Mouse (Mus musculus): ENCODE measurements at regions not wholly inside any gene's neighbourhood (a gene's known extent, or its start where the extent isn't known, plus 50 kb on each side); places are given as distances from the start of the nearest gene placed in this dataset.

DNA sequence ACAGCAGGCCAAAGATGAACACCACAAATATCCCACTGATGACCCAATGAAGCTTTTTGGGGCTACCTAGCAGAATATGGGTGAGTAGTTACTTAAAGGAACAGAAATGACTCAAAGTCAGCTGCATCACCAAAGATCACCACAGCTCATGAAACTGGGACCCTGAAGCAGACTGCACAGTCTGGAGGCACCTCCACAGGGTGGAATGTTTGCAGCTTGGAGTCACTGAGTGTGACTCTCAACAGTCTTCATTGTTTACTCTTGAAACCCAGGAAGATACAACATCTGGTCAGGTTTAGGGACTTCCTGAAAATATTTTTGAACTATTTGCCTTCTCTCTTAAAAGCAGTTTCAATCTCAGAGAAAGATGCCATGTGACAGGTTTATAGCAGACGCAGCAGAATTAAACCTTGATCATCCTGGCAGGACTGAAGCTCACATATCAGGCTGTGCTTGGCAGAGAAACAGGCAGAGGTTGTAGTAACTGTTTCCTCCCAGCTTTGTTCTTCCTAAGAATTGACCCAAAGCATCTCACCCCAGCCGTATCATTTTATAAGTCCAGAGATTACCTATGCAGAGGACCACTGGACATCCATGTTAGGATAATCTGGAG is 944.1 kb upstream of the Adgrl4 start:
- DNase-seq (ENCODE audit: extremely low spot score, low read depth, low spot score) = no peak

DNA sequence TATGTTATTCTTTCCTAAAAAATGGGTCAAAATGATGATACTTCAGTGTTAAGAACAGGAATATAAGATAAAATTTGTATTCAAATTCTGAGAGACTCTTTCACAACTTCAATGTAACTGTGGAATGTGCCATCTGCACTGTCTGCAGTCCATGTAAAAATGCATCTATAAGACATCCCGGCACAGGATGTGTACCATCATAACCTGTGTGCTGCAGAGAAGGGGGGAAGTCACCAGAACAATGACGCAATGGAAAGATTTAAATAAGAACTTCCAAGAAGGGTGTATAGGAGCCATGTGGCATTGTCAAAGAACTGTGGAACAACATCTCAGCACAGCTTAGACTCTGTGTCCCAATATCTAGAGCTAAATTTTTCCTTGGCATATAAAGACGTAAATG is 906.7 kb upstream of the Adgrl4 start:
- DNase-seq (ENCODE audit: extremely low spot score, low read depth, low spot score) = no peak

DNA sequence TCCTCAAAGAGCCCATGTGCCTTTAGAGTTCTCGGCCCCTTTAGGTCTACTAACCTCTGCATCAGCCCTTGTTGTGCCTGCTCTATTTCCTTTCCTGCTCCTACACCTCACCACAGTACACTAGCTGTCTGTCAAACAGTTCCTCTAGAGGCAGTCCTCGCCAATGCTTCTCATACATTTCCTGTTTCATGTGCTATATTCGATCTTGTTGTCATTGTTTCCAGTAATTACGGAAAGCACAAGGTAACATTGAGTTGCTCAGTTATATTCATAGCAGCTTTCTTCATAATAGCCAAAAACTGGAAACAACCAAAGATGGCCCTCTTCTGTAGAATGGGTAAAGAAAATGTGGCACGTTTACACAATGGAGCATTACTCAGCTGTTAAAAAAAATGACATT is 894.6 kb upstream of the Adgrl4 start:
- DNase-seq (ENCODE audit: extremely low spot score, low read depth, low spot score) = no peak

DNA sequence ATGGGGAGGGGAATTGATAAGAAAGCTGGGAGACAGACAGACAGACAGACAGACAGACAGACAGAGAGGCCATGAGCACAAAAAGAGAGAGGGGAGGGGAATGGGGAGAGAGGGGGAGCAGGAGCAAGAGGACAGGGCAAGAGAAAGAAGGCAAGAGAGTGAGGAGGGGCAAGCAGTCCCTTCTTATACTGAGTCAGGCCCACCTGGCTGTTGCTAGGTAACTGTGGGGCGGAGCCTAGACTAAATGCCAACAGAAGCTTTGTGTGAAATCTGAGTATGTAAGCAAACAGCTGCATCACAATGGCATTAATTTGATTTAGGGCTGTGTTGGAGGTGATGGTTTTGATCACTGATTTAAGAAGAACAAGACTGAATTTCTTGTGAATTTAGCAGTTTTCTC is 849.2 kb upstream of the Adgrl4 start:
- DNase-seq (ENCODE audit: extremely low spot score, low read depth, low spot score) = peak; percentile 26

DNA sequence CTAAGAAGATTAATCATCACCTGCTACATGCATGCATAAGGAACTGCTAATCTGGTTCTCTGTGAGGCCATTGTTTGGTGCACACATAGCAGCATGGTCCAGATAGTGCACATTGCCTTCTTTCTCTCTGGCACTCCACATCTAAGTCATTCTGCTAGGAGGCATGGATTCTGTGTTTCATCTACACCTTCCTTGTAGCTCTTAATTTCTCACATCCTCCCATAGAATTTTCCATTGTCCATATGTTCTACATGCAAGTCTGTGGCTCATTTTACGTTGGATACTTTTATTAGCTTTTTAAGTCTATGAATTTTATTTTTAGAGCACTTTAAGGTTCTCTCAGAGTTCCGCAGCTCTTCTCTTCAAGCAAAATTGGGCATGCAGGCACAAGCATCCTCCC is 846.7 kb upstream of the Adgrl4 start:
- DNase-seq (ENCODE audit: extremely low spot score, low read depth, low spot score) = no peak

DNA sequence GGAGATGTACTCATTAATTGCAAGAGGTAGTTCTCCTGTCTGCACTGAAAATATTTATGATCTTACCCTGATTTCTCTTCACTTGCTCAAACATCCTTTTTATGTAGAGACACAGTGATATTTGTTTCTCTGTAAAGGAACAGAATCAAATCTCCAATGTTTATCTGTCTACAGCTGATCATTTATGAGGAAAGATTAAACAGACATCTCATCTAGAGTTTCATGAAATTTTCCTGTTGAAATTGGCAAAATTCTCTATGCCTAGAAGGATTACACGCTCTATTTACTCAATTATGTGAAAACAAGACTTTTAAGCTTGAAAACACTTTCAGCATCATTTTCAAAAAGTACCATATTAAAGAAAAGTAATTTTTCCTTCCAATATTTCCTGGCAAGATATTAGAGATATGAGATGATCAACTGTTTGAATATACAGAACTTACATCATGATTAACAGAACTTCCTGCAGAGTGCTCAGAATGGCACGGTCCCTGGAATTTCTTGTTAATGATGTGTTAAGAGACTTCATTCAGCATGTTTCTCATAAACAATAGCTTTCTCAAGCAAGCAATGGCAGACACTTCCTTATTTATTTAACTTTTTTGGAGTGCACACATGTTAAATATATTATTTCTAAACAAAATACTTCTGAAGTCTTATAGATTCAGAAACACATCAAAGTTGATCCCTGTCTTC is 834.1 kb upstream of the Adgrl4 start:
- DNase-seq (ENCODE audit: extremely low spot score, low read depth, low spot score) = no peak

DNA sequence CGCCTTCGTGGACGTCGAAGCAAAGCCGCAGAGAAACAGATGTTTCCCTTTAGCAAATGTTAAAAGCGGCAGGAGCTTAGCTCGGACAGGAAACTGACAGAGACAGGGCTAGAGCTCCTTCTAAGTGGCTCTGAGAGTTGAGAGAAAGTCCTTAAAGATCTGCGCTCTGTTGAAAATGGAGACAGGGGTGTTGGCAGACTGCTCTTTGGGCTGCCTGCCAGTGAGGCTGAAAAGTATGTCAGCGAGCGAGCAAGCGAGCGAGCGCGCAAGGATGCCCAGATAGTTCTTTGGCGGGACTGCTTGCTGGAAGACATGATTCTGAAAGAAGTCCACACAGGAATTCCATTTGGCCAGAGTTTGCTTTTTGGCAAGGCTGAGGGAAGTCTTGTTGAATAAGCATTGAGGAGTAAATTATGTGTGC is 827.0 kb upstream of the Adgrl4 start:
- DNase-seq (ENCODE audit: extremely low spot score, low read depth, low spot score) = peak; percentile 8

DNA sequence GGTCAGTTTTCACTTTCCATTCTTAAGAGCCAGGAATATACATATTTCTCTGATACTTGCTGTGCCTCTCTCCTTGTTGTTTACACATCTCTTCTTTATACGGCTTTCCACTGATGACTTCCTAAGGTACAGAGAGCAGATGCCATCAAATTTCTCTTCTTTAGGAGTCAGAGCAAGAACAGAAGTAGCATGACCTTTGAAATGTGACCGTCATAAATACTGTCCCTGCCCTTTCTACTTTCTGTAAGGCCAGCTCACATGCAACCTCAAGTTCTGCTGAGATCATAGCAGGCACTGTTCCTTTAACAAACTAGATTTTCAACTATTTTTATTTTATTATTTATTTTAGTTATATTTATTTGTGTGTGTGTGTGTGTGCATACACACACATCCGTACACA is 800.1 kb upstream of the Adgrl4 start:
- DNase-seq (ENCODE audit: extremely low spot score, low read depth, low spot score) = no peak

DNA sequence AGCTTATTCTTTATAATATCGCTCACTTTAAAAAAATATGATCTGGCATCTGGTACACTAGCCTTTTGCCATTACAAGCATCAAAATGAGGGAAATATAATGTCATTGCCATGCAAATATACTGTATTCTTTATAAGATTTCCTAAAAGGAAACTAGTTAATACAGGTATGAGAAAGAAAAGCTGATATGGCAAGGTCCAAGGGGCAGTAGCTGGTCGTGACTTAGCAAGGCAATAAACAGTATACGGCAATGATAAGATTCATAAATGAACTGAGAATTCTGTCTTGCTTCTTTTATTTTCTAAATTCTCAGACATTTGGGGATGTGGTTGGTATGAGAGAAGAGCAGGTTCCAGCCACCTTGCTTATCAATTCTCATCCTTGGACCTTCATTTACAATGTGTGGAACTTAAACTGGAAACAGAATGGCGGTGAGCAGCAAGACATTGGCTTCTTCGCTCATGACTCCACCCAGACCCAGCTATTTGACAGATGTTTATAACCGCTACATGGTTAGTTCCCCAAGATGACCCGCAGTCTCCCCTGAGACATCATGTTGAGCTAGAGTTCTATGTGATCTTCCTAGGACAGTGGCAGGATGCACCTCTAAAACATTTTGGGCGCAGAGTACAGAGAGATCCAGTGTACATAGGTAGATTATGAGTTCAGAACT is 797.5 kb upstream of the Adgrl4 start:
- no peak for DNase-seq (ENCODE audit: extremely low spot score, low read depth, low spot score)

DNA sequence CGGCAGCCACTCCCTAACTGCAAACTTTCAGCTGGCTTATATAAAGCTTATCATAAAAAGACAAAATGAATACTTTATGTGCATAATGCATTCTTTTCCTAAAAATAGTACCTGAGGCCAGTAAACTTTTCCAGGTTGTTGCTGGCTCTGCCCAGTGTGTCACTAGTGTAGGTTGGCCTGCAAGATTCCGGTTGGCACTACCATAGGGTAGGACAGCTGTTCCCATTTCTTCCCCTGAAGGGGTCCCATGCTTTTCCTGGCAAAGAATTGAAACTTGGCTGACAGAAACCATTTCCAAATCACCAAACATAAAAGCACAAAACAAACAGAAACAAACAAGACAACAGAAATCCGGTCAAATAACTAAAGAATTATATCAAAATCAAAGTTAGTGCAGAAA is 789.6 kb upstream of the Adgrl4 start:
- DNase-seq (ENCODE audit: extremely low spot score, low read depth, low spot score) = no peak

DNA sequence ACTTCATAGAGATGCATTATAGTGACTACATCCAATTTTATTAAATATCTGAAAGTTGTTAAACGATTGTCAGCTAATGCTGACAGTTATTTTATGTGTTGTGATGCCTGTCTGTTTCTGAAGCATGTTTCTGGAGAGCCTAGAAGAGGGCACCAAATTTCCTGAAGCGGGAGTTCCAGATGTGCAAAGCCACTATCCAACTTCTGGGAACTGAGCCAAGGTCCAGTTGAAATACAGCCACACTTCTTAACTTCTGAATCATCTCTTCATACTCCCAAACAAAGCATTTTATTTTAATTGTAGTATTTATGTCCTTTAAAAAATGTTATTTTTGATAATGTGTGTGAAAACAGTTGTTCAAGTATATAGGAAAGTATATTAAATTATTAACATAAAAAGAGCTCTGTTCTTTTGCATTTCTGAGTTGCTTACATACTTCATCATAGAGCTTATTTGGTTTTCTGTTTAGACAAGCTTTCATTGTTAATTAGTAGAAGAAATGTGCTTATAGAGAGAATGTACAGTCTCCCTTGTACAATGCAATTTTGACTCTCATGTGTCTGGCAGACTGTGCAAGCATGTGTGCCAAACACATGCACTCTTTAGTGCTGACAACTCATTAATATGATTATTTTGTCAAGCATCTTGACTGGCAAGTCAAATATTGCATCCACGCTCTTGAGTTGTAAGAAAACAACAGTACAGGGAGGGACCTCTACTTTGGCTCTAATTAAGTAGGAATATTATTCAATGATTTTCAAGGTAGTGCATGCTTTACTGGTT is 787.7 kb upstream of the Adgrl4 start:
- no peak for DNase-seq (ENCODE audit: extremely low spot score, low read depth, low spot score)

DNA sequence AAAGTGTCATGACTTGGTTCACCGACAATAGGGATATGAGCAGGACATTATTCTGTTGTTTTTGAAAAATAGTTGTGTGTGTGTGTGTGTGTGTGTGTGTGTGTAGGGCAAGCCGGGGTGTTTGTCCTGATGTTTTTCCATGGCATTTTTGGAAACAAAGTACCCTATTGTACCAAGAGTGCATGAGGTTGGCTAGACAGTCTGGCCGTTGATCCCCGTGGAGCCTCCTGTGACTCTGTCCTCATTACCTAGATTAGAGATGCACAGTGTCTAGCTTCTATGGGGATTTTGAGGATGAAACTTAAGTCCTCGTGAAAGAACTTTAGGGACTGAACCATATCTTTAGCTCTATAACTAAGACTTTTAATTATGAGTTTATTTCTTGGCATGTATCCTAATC is 741.9 kb upstream of the Adgrl4 start:
- no peak for DNase-seq (ENCODE audit: extremely low spot score, low read depth, low spot score)

DNA sequence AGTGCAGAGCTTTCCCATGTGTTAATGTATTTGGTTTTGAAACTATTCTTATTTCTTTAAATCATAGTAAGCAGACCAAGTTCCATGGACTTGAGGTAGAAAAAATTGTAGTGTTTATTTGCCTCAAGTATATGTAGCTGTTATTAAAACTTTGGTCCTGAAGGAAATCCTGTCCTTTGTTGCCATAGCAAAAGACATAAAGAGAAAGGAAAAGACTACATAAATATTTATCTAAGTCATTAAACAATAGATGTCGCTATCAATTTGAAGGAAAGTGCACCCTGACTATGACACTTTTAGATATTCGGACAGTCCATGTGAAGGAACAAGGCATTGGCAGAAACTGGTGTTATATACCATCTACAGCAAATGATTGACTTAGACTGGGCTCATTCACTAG is 737.7 kb upstream of the Adgrl4 start:
- DNase-seq (ENCODE audit: extremely low spot score, low read depth, low spot score) = no peak

Measured in hindlimb bud, embryonic 11.5 days (tissue).